Comparison of ENCODE assay signal across 9 mouse cellular contexts in the genomic region with DNA sequence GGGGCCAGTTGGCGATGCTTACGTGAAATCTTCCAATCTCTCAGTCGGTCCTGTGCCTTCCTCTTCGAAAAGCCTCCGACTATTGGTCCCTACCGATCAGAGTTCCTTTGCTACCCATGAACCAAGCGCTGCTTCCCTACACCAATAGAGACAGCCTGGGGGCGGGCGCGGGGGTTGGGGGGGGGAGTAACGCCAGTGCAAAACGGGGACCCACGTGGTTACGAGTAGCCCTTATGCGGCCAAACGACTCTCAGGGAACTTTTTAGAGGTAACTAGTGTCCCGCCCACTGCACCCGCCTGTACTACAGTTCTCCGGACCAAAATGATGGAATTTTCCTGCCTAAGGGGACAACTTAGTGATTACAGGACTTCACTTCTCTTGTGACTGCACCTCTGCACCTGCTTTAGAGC. TPM values are rescaled to one million over a fixed set of nuclear protein-coding genes. Genes with fewer than 3 reads are reported as not detected.
DNase-seq lines count a peak whose midpoint lies in the region; ATAC-seq and TF ChIP-seq lines count a peak whose summit lies in the region.
"Had no signal": no experiment of that assay in that cellular context is flagged by ENCODE, and none has a peak within 500 bp of the region (broad histone marks: within the 10 kb centered on the region; RNA-seq: fewer than 3 reads in every experiment).

No protein-coding gene starts in this region.

- no peak for TF ChIP-seq CTCF in heart, adult 2 months (IDR thresholded peaks at IDR 0.05)

- DNase-seq in heart, adult 2 months = peak in 1 of 2 experiments; percentile 66
- no peak for DNase-seq in heart, postnatal 10 days
- DNase-seq in hindbrain, embryonic 14.5 days (ENCODE audit: low spot score) = no peak
- DNase-seq in layer of hippocampus, adult 8-10 months (ENCODE audit: low spot score in 2 of 2) = no peak
- DNase-seq in B cell, adult 2 months = no peak

- peaks cover 3% of the 10 kb centered on the region for H3K4me1 ChIP-seq in heart, adult 2 months (ENCODE audit: control insufficient read depth, insufficient read depth, low read length)
- peaks cover 18% of the 10 kb centered on the region for H3K4me1 ChIP-seq in embryonic facial prominence, embryonic 13.5 days
- no peaks in the 10 kb centered on the region for H3K4me1 ChIP-seq in hindbrain, embryonic 14.5 days (replicated peaks; ENCODE audit: control insufficient read depth, insufficient read depth, low read length)
- H3K4me1 ChIP-seq in midbrain, embryonic 12.5 days = peaks cover 15% of the 10 kb centered on the region

- intact Hi-C loops in heart, adult 2 months (cut with DNase I) = no loop called here
- intact Hi-C loops in heart, postnatal 10 days (cut with DNase I) = no loop called here

- H3K27me3 ChIP-seq in heart, adult 2 months (ENCODE audit: control insufficient read depth, insufficient read depth, low read length) = peaks cover 2% of the 10 kb centered on the region; the same call in 1 of the 2 replicates
- peaks cover 98% of the 10 kb centered on the region for H3K27me3 ChIP-seq in embryonic facial prominence, embryonic 13.5 days
- peaks cover 96% of the 10 kb centered on the region for H3K27me3 ChIP-seq in hindbrain, embryonic 14.5 days (ENCODE audit: control insufficient read depth, insufficient read depth, low read length)
- H3K27me3 ChIP-seq in midbrain, embryonic 12.5 days = peaks cover 97% of the 10 kb centered on the region

- H3K4me2 ChIP-seq in embryonic facial prominence, embryonic 13.5 days = peak overlapping the region; percentile 54
- H3K4me2 ChIP-seq in hindbrain, embryonic 14.5 days (replicated peaks) = peak overlapping the region; percentile 2; the same call in 1 of the 2 replicates
- H3K4me2 ChIP-seq in midbrain, embryonic 12.5 days (replicated peaks) = peak overlapping the region; percentile 35

- TF ChIP-seq POLR2A in heart, adult 2 months (IDR thresholded peaks at IDR 0.05; ENCODE audit: insufficient read depth, low read depth, low read length) = peak; percentile 47; the same call in 1 of the 2 replicates

- peak overlapping the region; percentile 57 for H3K4me3 ChIP-seq in heart, adult 2 months
- peak overlapping the region; percentile 54 for H3K4me3 ChIP-seq in embryonic facial prominence, embryonic 13.5 days
- H3K4me3 ChIP-seq in hindbrain, embryonic 14.5 days (replicated peaks; ENCODE audit: low read length) = no peak overlapping the region
- H3K4me3 ChIP-seq in midbrain, embryonic 12.5 days = peak overlapping the region; percentile 5; the same call in 1 of the 2 replicates
- H3K4me3 ChIP-seq: left cerebral cortex, adult 2 months had no signal

- 4% methylated on average over 19 of the region's 19 CpGs for WGBS in heart, adult 2 months
- 2% methylated on average over 19 of the region's 19 CpGs for WGBS in embryonic facial prominence, embryonic 13.5 days
- under 1% methylated on average over 19 of the region's 19 CpGs for WGBS in hindbrain, embryonic 14.5 days
- under 1% methylated on average over 19 of the region's 19 CpGs for WGBS in midbrain, embryonic 12.5 days

- peak overlapping the region; percentile 97 for H3K27ac ChIP-seq in heart, adult 2 months
- H3K27ac ChIP-seq in embryonic facial prominence, embryonic 13.5 days = peak overlapping the region; percentile 77
- H3K27ac ChIP-seq in hindbrain, embryonic 14.5 days = no peak overlapping the region
- no peak overlapping the region for H3K27ac ChIP-seq in midbrain, embryonic 12.5 days (replicated peaks)
- H3K27ac ChIP-seq: left cerebral cortex, adult 2 months had no signal

- TF ChIP-seq EP300 in heart, adult 2 months (IDR thresholded peaks at IDR 0.05; ENCODE audit: insufficient read depth, low read depth, low read length) = no peak

- 0 out of 2 replicates have a peak, but pooled peaks have one; percentile 29 for ATAC-seq in embryonic facial prominence, embryonic 13.5 days (ENCODE audit: insufficient number of reproducible peaks, insufficient read depth, low FRiP score, low TSS enrichment, low read depth)
- ATAC-seq in hindbrain, embryonic 14.5 days (ENCODE audit: low FRiP score) = no peak
- peak; percentile 48 for ATAC-seq in midbrain, embryonic 12.5 days (ENCODE audit: low FRiP score, low read depth)
- ATAC-seq in cerebellum, adult (ENCODE audit: insufficient number of reproducible peaks, low FRiP score, low TSS enrichment) = no peak

- H3K79me2 ChIP-seq in heart, adult 2 months (replicated peaks; ENCODE audit: control insufficient read depth, insufficient read depth, low read length) = no peaks in the 10 kb centered on the region

- no peaks in the 10 kb centered on the region for H3K36me3 ChIP-seq in heart, adult 2 months (ENCODE audit: control insufficient read depth, insufficient read depth, low read length)
- no peaks in the 10 kb centered on the region for H3K36me3 ChIP-seq in embryonic facial prominence, embryonic 13.5 days
- H3K36me3 ChIP-seq in hindbrain, embryonic 14.5 days (replicated peaks; ENCODE audit: control insufficient read depth, insufficient read depth) = no peaks in the 10 kb centered on the region
- H3K36me3 ChIP-seq in midbrain, embryonic 12.5 days = no peaks in the 10 kb centered on the region

- H3K9me3 ChIP-seq in embryonic facial prominence, embryonic 13.5 days = no peaks in the 10 kb centered on the region
- H3K9me3 ChIP-seq in hindbrain, embryonic 14.5 days (ENCODE audit: control insufficient read depth, low read length) = no peaks in the 10 kb centered on the region
- H3K9me3 ChIP-seq in midbrain, embryonic 12.5 days = no peaks in the 10 kb centered on the region

- peak overlapping the region; percentile 69 for H3K9ac ChIP-seq in heart, adult 2 months (ENCODE audit: low read depth, low read length)
- H3K9ac ChIP-seq in embryonic facial prominence, embryonic 13.5 days = peak overlapping the region; percentile 75
- no peak overlapping the region for H3K9ac ChIP-seq in hindbrain, embryonic 14.5 days
- no peak overlapping the region for H3K9ac ChIP-seq in midbrain, embryonic 12.5 days (replicated peaks)

RNA-seq across cellular contexts. Expression of a gene that starts 8.2 kb away (rescaled TPM):
- 10 to 100 TPM; 62.1 to 63.9 TPM for total RNA-seq in heart, adult 2 months (2021)
- polyA plus RNA-seq in heart, adult 2 months (2012; rRNA removed) = 10.3 and 14.8 TPM in 2 replicates
- 10 to 100 TPM; 52.5 to 58.9 TPM for total RNA-seq in heart, postnatal 10 days (2021)
- 2.8 and 8.3 TPM in 2 replicates for polyA plus RNA-seq in embryonic facial prominence, embryonic 13.5 days (2015; fragmentation: Nextera tagmentation; extraction: Ambion mirVana)
- not detected in 2 replicates for polyA plus RNA-seq in hindbrain, embryonic 14.5 days (2014; fragmentation: Nextera tagmentation; extraction: Ambion mirVana)
- not detected in 2 replicates for polyA plus RNA-seq in midbrain, embryonic 12.5 days (2016; fragmentation: Nextera tagmentation; extraction: Ambion mirVana)
- not detected for total RNA-seq in layer of hippocampus, adult 8-10 months (2022)
- total RNA-seq: left cerebral cortex, adult 2 months had no signal

Comparison
In these comparisons a context has a peak if more than half of its experiments do, and no peak if none do; other contexts are left out.
1. H3K27ac ChIP-seq: peak in heart, adult 2 months (single experiment) and embryonic facial prominence, embryonic 13.5 days (single experiment); none in hindbrain, embryonic 14.5 days (single experiment) and midbrain, embryonic 12.5 days (single experiment).
2. H3K9ac ChIP-seq: peak in heart, adult 2 months (single experiment) and embryonic facial prominence, embryonic 13.5 days (single experiment); none in hindbrain, embryonic 14.5 days (single experiment) and midbrain, embryonic 12.5 days (single experiment).
3. ATAC-seq: peak in embryonic facial prominence, embryonic 13.5 days (single experiment) and midbrain, embryonic 12.5 days (single experiment); none in hindbrain, embryonic 14.5 days (single experiment) and cerebellum, adult (single experiment).
4. H3K4me2 ChIP-seq: peak in every context shown above with its lines; median percentile 54 in embryonic facial prominence, embryonic 13.5 days; 35 in midbrain, embryonic 12.5 days; 2 in hindbrain, embryonic 14.5 days.